Mouse (Mus musculus): Measurements from ENCODE around the gene Plpp6. TPM values are rescaled to one million over a fixed set of nuclear protein-coding genes. Genes with fewer than 3 reads are reported as not detected.
A peak's percentile ranks its signal among the peaks of the same experiment; 100 is the strongest.

The Plpp6 gene
- polyA plus RNA-seq, 1 experiment from 2014 or later: 4.7 TPM

DNA sequence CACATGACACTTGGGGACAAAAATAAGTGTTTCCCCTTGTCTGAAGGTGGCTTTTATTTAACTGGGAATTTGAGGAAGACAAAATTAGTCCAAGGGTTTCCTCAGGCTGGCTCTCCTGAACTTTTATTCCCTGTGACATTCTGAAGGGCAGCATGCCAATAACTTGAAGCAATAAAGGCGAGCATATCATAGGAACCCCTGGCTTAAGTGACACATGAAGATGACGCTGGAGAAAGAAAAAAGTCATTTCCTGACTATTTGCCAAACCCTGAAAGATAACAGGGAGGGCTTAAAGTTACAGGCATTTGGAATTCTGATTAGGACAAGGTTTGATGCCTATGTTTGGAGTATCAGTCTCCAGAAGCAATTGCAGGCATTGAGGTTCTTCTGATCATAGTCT lies 16.4 kb upstream of the Plpp6 start:
- DNase-seq (no peak), ATAC-seq (no peak)
- no peak overlapping the region for H3K27ac ChIP-seq (ENCODE audit: low read depth)
- no peaks in the 10 kb centered on the region for H3K36me3 ChIP-seq (replicated peaks; ENCODE audit: insufficient read depth, low read length)
- H3K9me3 ChIP-seq (ENCODE audit: low read length): no peaks in the 10 kb centered on the region
- 38% methylated on average over 2 of the region's 2 CpGs for WGBS (ENCODE audit: insufficient replicate concordance)
- H3K27me3 ChIP-seq (ENCODE audit: insufficient read depth, low read length): no peaks in the 10 kb centered on the region
- H3K4me1 ChIP-seq (ENCODE audit: insufficient read depth): no peaks in the 10 kb centered on the region
- TF ChIP-seq EP300 (IDR thresholded peaks at IDR 0.05; ENCODE audit: low read depth) (no peak), CTCF (IDR thresholded peaks at IDR 0.05; ENCODE audit: low read depth) (no peak)
- H3K9ac ChIP-seq (replicated peaks): no peak overlapping the region
- no peak overlapping the region for H3K4me3 ChIP-seq (ENCODE audit: low read depth, low read length)
- H3K4me2 ChIP-seq (ENCODE audit: low read depth, low read length): no peak overlapping the region

DNA sequence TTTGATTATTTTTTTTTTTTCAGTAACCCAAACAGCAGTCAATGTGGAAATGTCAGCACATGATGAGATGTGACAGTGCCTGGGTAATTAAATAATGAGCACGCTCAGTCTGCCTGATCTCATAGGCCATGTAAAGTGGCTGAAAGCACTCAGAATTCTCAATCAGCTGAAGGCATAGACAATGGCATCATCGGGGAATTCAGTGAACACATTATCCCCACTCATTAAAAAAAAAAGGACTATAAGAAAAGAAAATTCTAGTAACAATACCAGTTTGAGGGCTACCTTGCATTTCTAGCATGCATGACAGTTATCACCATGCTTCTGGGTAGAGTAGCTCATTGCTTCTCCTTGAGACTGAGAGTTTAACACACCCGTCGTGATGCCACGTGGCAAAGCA lies 12.5 kb upstream of the Plpp6 start:
- DNase-seq: no peak
- no peak overlapping the region for H3K27ac ChIP-seq (ENCODE audit: low read depth)
- H3K36me3 ChIP-seq (replicated peaks; ENCODE audit: insufficient read depth, low read length): no peaks in the 10 kb centered on the region
- no peak for ATAC-seq
- H3K27me3 ChIP-seq (ENCODE audit: insufficient read depth, low read length): no peaks in the 10 kb centered on the region
- H3K9ac ChIP-seq (replicated peaks): no peak overlapping the region
- no peaks in the 10 kb centered on the region for H3K9me3 ChIP-seq (ENCODE audit: low read length)
- 76% methylated on average over 5 of the region's 5 CpGs for WGBS (ENCODE audit: insufficient replicate concordance)
- no peaks in the 10 kb centered on the region for H3K4me1 ChIP-seq (ENCODE audit: insufficient read depth)
- no peak overlapping the region for H3K4me3 ChIP-seq (ENCODE audit: low read depth, low read length)
- no peak overlapping the region for H3K4me2 ChIP-seq (ENCODE audit: low read depth, low read length)
- TF ChIP-seq CTCF (IDR thresholded peaks at IDR 0.05; ENCODE audit: low read depth): no peak
- no peak for TF ChIP-seq EP300 (IDR thresholded peaks at IDR 0.05; ENCODE audit: low read depth)

DNA sequence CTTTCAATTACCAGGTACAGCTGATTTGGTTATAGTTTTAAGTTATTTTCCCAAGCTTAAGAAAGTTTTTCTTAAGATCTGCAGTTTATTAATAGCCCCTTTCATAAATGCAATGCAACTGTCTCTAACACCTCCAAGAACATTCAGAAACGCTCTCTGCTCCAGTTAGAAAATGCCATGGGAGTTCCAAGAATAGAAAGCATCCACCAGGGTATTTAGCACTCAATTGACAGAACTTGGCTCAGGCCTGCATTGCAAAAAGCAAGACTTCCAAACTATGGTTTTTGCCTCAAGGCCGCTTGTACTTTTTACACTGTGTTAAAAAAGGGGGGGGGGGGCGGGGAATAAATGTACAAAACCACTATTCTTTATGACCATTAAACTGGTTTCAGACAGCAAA lies 640 bp upstream of the Plpp6 start:
- DNase-seq (no peak), ATAC-seq (no peak)
- no peak overlapping the region for H3K9ac ChIP-seq (replicated peaks)
- H3K9me3 ChIP-seq (ENCODE audit: low read length): no peaks in the 10 kb centered on the region
- H3K27me3 ChIP-seq (ENCODE audit: insufficient read depth, low read length): no peaks in the 10 kb centered on the region
- 49% methylated on average over 3 of the region's 3 CpGs for WGBS (ENCODE audit: insufficient replicate concordance)
- peaks cover 17% of the 10 kb centered on the region for H3K4me1 ChIP-seq (ENCODE audit: insufficient read depth)
- no peak for TF ChIP-seq EP300 (IDR thresholded peaks at IDR 0.05; ENCODE audit: low read depth)
- no peak for TF ChIP-seq CTCF (IDR thresholded peaks at IDR 0.05; ENCODE audit: low read depth)
- H3K27ac ChIP-seq (ENCODE audit: low read depth): no peak overlapping the region
- no peaks in the 10 kb centered on the region for H3K36me3 ChIP-seq (replicated peaks; ENCODE audit: insufficient read depth, low read length)
- no peak overlapping the region for H3K4me3 ChIP-seq (ENCODE audit: low read depth, low read length)
- peak overlapping the region; percentile 94 for H3K4me2 ChIP-seq (ENCODE audit: low read depth, low read length)

DNA sequence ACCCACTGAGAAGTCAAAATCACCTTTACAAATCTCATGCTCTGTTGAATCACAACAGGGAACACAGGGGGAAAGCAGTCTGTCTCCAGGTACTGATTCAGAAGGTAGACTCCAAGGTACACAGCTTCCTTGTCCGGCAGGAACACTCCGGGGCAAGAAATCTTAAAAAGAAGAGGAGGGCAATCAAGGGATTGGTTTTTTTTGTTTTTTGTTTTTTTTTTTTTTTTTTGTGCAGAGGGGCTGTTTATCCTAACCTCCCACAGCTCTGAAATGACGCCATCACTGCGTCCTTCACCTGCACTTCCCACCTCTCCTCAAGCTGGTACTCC lies 276 bp upstream of the Plpp6 start:
- WGBS (ENCODE audit: insufficient replicate concordance): 8% methylated on average over 4 of the region's 4 CpGs
- H3K27ac ChIP-seq (ENCODE audit: low read depth): no peak overlapping the region; the same call in 1 of the 2 replicates
- H3K9ac ChIP-seq (replicated peaks): peak overlapping the region; percentile 77; the same call in 1 of the 2 replicates
- DNase-seq: no peak
- H3K4me2 ChIP-seq (ENCODE audit: low read depth, low read length): peak overlapping the region; percentile 94
- peaks cover 17% of the 10 kb centered on the region for H3K4me1 ChIP-seq (ENCODE audit: insufficient read depth)
- H3K9me3 ChIP-seq (ENCODE audit: low read length): no peaks in the 10 kb centered on the region
- no peaks in the 10 kb centered on the region for H3K27me3 ChIP-seq (ENCODE audit: insufficient read depth, low read length)
- TF ChIP-seq CTCF (IDR thresholded peaks at IDR 0.05; ENCODE audit: low read depth): no peak
- no peak for TF ChIP-seq EP300 (IDR thresholded peaks at IDR 0.05; ENCODE audit: low read depth)
- no peaks in the 10 kb centered on the region for H3K36me3 ChIP-seq (replicated peaks; ENCODE audit: insufficient read depth, low read length)
- no peak for ATAC-seq
- peak overlapping the region; percentile 85 for H3K4me3 ChIP-seq (ENCODE audit: low read depth, low read length)

DNA sequence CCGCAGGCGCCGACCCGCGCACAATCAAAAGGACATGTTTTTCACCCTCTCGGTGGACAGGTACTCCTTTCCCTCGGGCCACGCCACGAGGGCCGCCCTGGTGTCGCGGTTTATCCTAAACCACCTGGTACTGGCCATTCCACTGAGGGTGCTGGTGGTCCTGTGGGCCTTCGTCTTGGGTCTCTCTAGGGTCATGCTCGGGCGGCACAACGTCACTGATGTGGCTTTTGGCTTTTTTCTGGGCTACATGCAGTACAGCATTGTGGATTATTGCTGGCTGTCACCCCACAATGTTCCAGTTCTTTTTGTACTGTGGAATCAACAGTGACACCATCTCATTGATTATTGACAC lies 775 bp downstream of the Plpp6 start:
- Histone ChIP-seq H3K4me2 (ENCODE audit: low read depth, low read length) (peak overlapping the region; percentile 94), H3K4me3 (ENCODE audit: low read depth, low read length) (peak overlapping the region; percentile 85), H3K27me3 (ENCODE audit: insufficient read depth, low read length) (no peaks in the 10 kb centered on the region), H3K36me3 (replicated peaks; ENCODE audit: insufficient read depth, low read length) (no peaks in the 10 kb centered on the region), H3K9me3 (ENCODE audit: low read length) (no peaks in the 10 kb centered on the region), H3K27ac (ENCODE audit: low read depth) (no peak overlapping the region), H3K9ac (replicated peaks) (peak overlapping the region; percentile 77), H3K4me1 (ENCODE audit: insufficient read depth) (peaks cover 17% of the 10 kb centered on the region)
- WGBS (ENCODE audit: insufficient replicate concordance): 7% methylated on average over 16 of the region's 16 CpGs
- ATAC-seq: 0 out of 2 replicates have a peak, but pooled peaks have one; percentile 3
- no peak for DNase-seq
- no peak for TF ChIP-seq CTCF (IDR thresholded peaks at IDR 0.05; ENCODE audit: low read depth)
- TF ChIP-seq EP300 (IDR thresholded peaks at IDR 0.05; ENCODE audit: low read depth): no peak

DNA sequence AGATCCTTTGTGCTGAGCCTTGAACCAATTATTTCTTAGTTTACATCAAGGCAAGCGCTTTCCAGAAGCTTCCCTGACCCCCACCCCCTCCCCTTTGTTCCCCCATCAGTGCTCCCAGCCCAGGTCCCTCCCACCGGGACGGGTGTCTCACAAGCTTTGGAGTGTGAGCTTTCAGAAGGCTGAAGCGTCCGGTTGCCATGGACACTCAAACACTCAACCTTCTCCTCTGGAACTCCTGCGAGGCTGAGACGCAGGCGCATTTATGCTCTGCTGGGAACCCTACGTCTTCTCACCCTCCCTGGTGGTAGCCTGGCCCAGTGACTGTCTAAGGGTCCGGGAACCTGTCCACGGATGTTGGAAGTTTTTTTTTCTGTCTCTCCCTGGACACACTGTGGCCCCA lies 3.9 kb downstream of the Plpp6 start, which contains the start of gene 4430402I18Rik:
Gene 4430402I18Rik, minus strand, starts transcription at position 149 of the 400 bp plus-strand sequence.
- ATAC-seq: no peak
- 44% methylated on average over 11 of the region's 11 CpGs for WGBS (ENCODE audit: insufficient replicate concordance)
- Histone ChIP-seq H3K36me3 (replicated peaks; ENCODE audit: insufficient read depth, low read length) (no peaks in the 10 kb centered on the region), H3K4me2 (ENCODE audit: low read depth, low read length) (no peak within 1 kb of the TSS), H3K4me3 (ENCODE audit: low read depth, low read length) (no peak within 1 kb of the TSS), H3K27ac (ENCODE audit: low read depth) (no peak within 1 kb of the TSS), H3K27me3 (ENCODE audit: insufficient read depth, low read length) (no peaks in the 10 kb centered on the region), H3K4me1 (ENCODE audit: insufficient read depth) (peaks cover 17% of the 10 kb centered on the region), H3K9ac (replicated peaks) (no peak within 1 kb of the TSS), H3K9me3 (ENCODE audit: low read length) (no peaks in the 10 kb centered on the region)
- no peak for DNase-seq
- no peak for TF ChIP-seq CTCF (IDR thresholded peaks at IDR 0.05; ENCODE audit: low read depth)
- TF ChIP-seq EP300 (IDR thresholded peaks at IDR 0.05; ENCODE audit: low read depth): no peak

DNA sequence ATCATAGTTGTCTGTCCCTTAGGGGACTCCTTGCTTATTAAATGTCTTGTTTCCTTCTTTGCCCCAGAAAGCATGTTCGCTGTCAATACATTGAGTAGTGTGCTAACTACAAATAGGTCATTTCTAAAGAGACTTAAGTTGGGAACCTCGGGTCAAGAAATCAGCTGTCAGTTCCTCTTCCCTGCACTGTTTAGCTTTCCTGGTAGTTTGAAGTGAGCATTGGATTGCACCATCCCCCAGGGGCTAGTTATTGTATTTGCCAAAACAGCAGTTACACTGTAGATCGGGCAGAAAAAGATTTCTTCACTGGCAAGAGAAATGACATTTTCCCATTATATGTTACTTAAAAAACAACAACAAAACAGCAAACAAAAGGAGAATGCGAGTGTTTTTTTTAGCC lies 4.4 kb downstream of the Plpp6 start:
- TF ChIP-seq CTCF (IDR thresholded peaks at IDR 0.05; ENCODE audit: low read depth): no peak
- TF ChIP-seq EP300 (IDR thresholded peaks at IDR 0.05; ENCODE audit: low read depth): no peak
- H3K4me1 ChIP-seq (ENCODE audit: insufficient read depth): peaks cover 17% of the 10 kb centered on the region
- DNase-seq (no peak), ATAC-seq (no peak)
- WGBS (ENCODE audit: insufficient replicate concordance): 50% methylated on average over 4 of the region's 4 CpGs
- H3K4me3 ChIP-seq (ENCODE audit: low read depth, low read length): no peak overlapping the region
- no peak overlapping the region for H3K4me2 ChIP-seq (ENCODE audit: low read depth, low read length)
- H3K36me3 ChIP-seq (replicated peaks; ENCODE audit: insufficient read depth, low read length): no peaks in the 10 kb centered on the region
- no peaks in the 10 kb centered on the region for H3K27me3 ChIP-seq (ENCODE audit: insufficient read depth, low read length)
- no peak overlapping the region for H3K9ac ChIP-seq (replicated peaks)
- H3K9me3 ChIP-seq (ENCODE audit: low read length): no peaks in the 10 kb centered on the region
- no peak overlapping the region for H3K27ac ChIP-seq (ENCODE audit: low read depth)
